Mouse (Mus musculus): ENCODE data around the gene Olfr1030.
A peak's percentile ranks its signal among the peaks of the same experiment; 100 is the strongest.
"Not testable (repeated sequence)": the region's sequence is repeated elsewhere in the genome, so short reads cannot be mapped to it uniquely, and the experiment has no call there.

Olfr1030 gene

DNA sequence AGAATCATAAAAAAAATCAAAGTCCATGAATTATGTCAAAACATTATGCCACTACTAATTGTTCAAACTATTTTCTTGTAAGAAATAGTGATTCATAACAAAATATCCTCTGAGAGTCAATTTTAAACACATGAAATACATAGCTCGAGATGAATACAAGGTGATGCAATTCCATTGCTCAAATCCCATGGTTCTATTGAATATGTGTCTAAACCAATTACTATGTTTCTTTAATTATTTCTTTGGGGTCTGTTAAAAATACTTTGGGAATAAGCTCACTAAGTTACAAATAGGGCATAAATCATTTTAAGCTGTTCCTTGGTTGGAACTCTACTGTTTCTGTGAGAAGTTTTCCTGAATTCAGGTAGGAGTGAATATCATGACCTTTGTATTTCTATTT, at the start of gene Olfr1030:
Gene Olfr1030, plus strand, starts transcription at position 301 of the 400 bp plus-strand sequence.
- no peak for DNase-seq

DNA sequence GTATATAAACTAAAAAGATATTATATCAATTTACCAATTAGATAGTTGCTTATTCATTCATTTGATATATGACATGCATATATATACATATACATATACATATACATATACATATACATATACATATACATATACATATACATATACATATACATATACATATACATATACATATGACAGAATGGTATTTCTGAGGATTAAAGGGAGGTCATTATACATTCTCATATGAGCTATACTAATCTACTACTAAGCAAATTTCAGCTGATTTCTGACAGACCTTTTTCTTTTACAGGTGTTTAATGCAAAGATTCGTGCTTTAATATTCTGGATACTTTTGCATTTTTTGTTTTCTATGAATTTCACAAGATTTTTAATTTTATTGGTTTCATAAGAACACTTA, 28.9 kb upstream of the Olfr1030 start, which contains the start of gene Olfr1028:
Gene Olfr1028, plus strand, starts transcription at position 301 of the 400 bp plus-strand sequence.
- no peak for DNase-seq

DNA sequence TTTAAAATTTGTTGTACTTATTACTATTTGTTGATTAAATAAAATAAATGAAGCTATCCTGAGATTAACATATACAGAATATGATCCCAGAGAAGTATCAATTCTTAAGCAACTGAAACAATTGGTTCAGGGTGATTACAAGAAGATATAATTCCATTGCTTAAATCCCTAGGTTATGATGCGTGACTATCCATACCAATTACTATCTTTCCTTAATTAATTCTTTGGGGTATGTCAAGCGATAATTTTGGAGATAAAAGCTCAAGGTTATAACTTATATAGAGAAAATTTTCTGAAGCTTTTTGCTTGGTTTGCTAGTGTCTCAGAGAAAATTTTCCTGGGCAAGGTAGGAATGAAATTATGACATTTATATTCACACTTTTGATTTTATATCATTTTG, 5.5 kb upstream of the Olfr1030 start, which contains the start of gene Olfr1029:
Gene Olfr1029, plus strand, starts transcription at position 301 of the 400 bp plus-strand sequence.
- DNase-seq = no peak

- no peak for DNase-seq
Observed at GRCm38 (mm10) chr2:85990004-85990403, 10.9 kb downstream of the Olfr1030 start, which contains the start of gene Olfr1031. Gene Olfr1031 (plus strand): TSS chr2:85990304.

DNA sequence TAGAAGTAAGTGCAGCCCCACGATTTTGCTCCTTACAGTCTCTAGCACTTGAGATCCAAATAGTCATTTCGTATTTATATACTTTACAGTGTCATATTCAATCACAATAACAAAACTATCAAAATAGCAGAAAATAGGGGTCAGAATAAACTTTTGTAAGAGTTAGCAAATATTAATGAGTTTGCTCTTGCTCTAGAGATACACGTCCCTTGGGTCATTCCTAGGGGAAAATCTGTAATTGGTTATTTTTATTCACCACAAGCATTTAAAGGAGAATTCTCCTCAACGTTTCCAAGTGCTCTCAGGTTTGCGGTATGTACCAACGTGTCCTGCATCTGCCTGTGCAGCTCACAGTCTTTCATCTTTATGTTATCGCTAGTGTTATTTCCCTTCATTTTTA, 26.2 kb downstream of the Olfr1030 start, which contains the start of gene Olfr1032:
Gene Olfr1032, plus strand, starts transcription at position 301 of the 400 bp plus-strand sequence.
- no peak for DNase-seq

- DNase-seq = peak; percentile 38
Observed at GRCm38 (mm10) chr2:86020406-86020805, 41.3 kb downstream of the Olfr1030 start, which contains the start of gene Olfr1033. Gene Olfr1033 (plus strand): TSS chr2:86020633.

DNA sequence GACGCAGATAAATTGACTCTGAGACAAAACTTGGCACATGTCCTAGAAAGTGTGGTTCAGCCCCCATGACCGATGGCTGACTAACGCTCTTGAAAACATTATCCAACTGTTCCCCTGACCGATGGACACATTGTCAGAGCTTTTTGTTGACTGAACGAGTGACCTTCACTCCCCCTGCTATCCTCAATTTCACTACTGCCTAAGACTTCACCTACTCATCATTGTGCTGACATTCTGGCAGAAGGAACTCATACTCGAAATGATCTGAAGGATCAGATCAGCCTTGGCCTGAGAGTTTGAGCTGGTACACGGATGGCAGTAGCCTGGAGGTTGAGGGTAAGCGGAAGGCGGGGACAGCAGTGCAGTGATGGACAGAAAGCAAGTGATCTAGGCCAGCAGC, 42.4 kb downstream of the Olfr1030 start:
- DNase-seq = not testable (repeated sequence)

Measured in retina, postnatal 1 day (tissue).